Mouse (Mus musculus) liver, adult (tissue): ENCODE data around the gene Hif3a.

Source experiments
- GATA4 ChIP-seq: IDR thresholded peaks from 2 replicates; pipeline ENCODE4 v1.6.1; 2014; ENCODE audit warnings: mild to moderate bottlenecking, low read length; ENCODE audit not compliant: insufficient replicate concordance

The Hif3a gene

GRCm38 (mm10) chr7:17062389-17062788 is at the start of gene Hif3a:
TSS of gene Hif3a (minus strand) at chr7:17062427.
- no peak for TF ChIP-seq GATA4

GRCm38 (mm10) chr7:17091280-17091679 is 29.1 kb upstream of the Hif3a start:
- TF ChIP-seq GATA4, result no peak

- no peak for TF ChIP-seq GATA4
Measured at GRCm38 (mm10) chr7:17090058-17090585, 27.9 kb upstream of the Hif3a start.

- no peak for TF ChIP-seq GATA4
Measured at GRCm38 (mm10) chr7:17087731-17088130, 25.5 kb upstream of the Hif3a start.

GRCm38 (mm10) chr7:17082766-17083165 is 20.5 kb upstream of the Hif3a start:
- no peak for TF ChIP-seq GATA4

GRCm38 (mm10) chr7:17078076-17078654 is 15.9 kb upstream of the Hif3a start:
- no peak for TF ChIP-seq GATA4

- TF ChIP-seq GATA4, result no peak
Measured at GRCm38 (mm10) chr7:17076542-17076941, 14.3 kb upstream of the Hif3a start.

- TF ChIP-seq GATA4, result no peak
Measured at GRCm38 (mm10) chr7:17073904-17074615, 11.8 kb upstream of the Hif3a start, which contains the start of gene Psg16. TSS of gene Psg16 (plus strand) at chr7:17074040.

GRCm38 (mm10) chr7:17073513-17073903 is 11.3 kb upstream of the Hif3a start:
- TF ChIP-seq GATA4, result no peak

GRCm38 (mm10) chr7:17067000-17067399 is 4.8 kb upstream of the Hif3a start:
- TF ChIP-seq GATA4, result no peak

- TF ChIP-seq GATA4, result no peak
Measured at GRCm38 (mm10) chr7:17066412-17066811, 4.2 kb upstream of the Hif3a start.

- no peak for TF ChIP-seq GATA4
Measured at GRCm38 (mm10) chr7:17065620-17066019, 3.4 kb upstream of the Hif3a start.

GRCm38 (mm10) chr7:17062845-17063244 is 618 bp upstream of the Hif3a start:
- TF ChIP-seq GATA4, result no peak

GRCm38 (mm10) chr7:17060782-17061605 is 1.2 kb downstream of the Hif3a start:
- TF ChIP-seq GATA4, result no peak

- no peak for TF ChIP-seq GATA4
Measured at GRCm38 (mm10) chr7:17060031-17060781, 2.0 kb downstream of the Hif3a start.
